Mouse (Mus musculus) liver, embryonic 11.5 days (tissue): ENCODE results near the gene Adam6b. TPM values are rescaled to one million over a fixed set of nuclear protein-coding genes. Genes with fewer than 3 reads are reported as not detected.

Source experiments
- ATAC-seq: fragments of 200-750 bp; cut with Nextera tagmentation; replicated peaks from 2 replicates; pipeline ENCODE4 v1.8.0; 2017; ENCODE audit warnings: moderate number of reproducible peaks, mild to moderate bottlenecking, moderate TSS enrichment, moderate library complexity; ENCODE audit not compliant: low FRiP score
- DNase-seq: peaks from one replicate; pipeline ENCODE4 v3.0.0-alpha.2; 2017; ENCODE audit warnings: low spot score
- H3K27ac ChIP-seq: fragments of 300-500 bp; sonication (generic); 2 replicates; pipeline ENCODE4 v1.5.1; 2014; ENCODE audit warnings: mild to moderate bottlenecking, low read depth, low read length, control low read depth
- H3K27me3 ChIP-seq: fragments of 300-500 bp; sonication (generic); replicated peaks from 2 replicates; pipeline ENCODE4 v1.6.1; 2014; ENCODE audit warnings: low read length, mixed read lengths; ENCODE audit not compliant: control insufficient read depth, insufficient read depth
- H3K36me3 ChIP-seq: fragments of 300-500 bp; sonication (generic); 2 replicates; pipeline ENCODE4 v1.6.1; 2014; ENCODE audit warnings: mild to moderate bottlenecking, low read length, moderate library complexity, mixed read lengths; ENCODE audit not compliant: control insufficient read depth, insufficient read depth
- H3K4me1 ChIP-seq: fragments of 300-500 bp; sonication (generic); replicated peaks from 2 replicates; pipeline ENCODE4 v1.6.1; 2014; ENCODE audit warnings: low read length, mixed read lengths; ENCODE audit not compliant: control insufficient read depth, insufficient read depth
- H3K4me2 ChIP-seq: fragments of 300-500 bp; sonication (generic); 2 replicates; pipeline ENCODE4 v1.6.1; 2014; ENCODE audit warnings: mild to moderate bottlenecking, control low read depth, moderate library complexity
- H3K4me3 ChIP-seq: fragments of 300-500 bp; sonication (generic); 2 replicates; pipeline ENCODE4 v1.5.1; 2014; ENCODE audit warnings: low read depth, low read length, control low read depth
- H3K9ac ChIP-seq: fragments of 300-500 bp; sonication (generic); 2 replicates; pipeline ENCODE4 v1.6.1; 2014; ENCODE audit warnings: low read depth, low read length, control low read depth
- H3K9me3 ChIP-seq: fragments of 300-500 bp; sonication (generic); 2 replicates; pipeline ENCODE4 v1.6.1; 2016; ENCODE audit warnings: low read length, inconsistent platforms, mixed read lengths; ENCODE audit not compliant: control insufficient read depth
- WGBS: fragments of 180-500 bp; shearing (Covaris S2); extraction: QIAGEN DNeasy Blood & Tissue Kit; methylation state at CpG from one replicate; pipeline ENCODE4 v1.1.7; 2014; 5-methylcytosine and 5-hydroxymethylcytosine counted together
- polyA plus RNA-seq: library from polyadenylated mRNA; unstranded; fragments of >200 nt; fragmentation: Nextera tagmentation; extraction: Ambion mirVana; gene quantifications from 2 replicates; pipeline ENCODE4 v1.2.1, GENCODE M21; 2014

Adam6b gene
- polyA plus RNA-seq, 1 experiment from 2014 or later: not detected

GRCm38 (mm10) chr12:113525901-113526300 lies 36.6 kb downstream of the Adam6b start:
- ATAC-seq (no peak), DNase-seq (no peak)
- Histone ChIP-seq H3K4me3 (no peak overlapping the region), H3K27ac (no peak overlapping the region), H3K9me3 (no peaks in the 10 kb centered on the region), H3K4me2 (no peak overlapping the region), H3K27me3 (no peaks in the 10 kb centered on the region), H3K36me3 (no peaks in the 10 kb centered on the region), H3K4me1 (no peaks in the 10 kb centered on the region), H3K9ac (no peak overlapping the region)
- WGBS: 79% methylated on average over 2 of the region's 2 CpGs

Other genes with a start within 250 kb of the Adam6b start
- gene Adam6a, start 54.4 kb downstream of the Adam6b start, polyA plus RNA-seq: not detected in 2 replicates